Mouse (Mus musculus): ENCODE measurements at regions not wholly inside any gene's neighbourhood (a gene's known extent, or its start where the extent isn't known, plus 50 kb on each side); places are given as distances from the start of the nearest gene placed in this dataset.

DNA sequence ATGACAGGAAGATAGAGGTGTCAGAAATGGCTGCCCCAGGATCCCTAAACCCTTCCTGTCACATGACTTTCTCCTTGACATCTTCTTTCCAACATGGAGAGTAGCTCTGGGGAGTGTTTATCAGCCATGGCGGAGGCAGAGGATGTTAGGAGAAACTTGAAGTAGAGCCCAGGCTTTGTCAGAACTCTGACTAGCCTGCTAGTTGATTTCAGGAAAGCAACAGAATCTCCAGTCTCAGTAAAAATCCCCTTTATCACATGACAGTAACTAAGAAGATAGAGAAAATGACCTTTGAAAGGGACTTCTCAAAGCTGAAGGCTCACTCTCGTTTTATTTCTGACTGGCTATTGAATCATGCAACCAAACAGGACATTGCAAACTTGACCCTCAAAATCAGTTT is 76.3 kb upstream of the Glrp1 start:
- ATAC-seq (replicated peaks in 1 of 2; ENCODE audit: insufficient read depth in 1 of 2, low FRiP score in 2 of 2, low TSS enrichment in 1 of 2, low read depth in 1 of 2, poor library complexity in 2 of 2, severe bottlenecking in 2 of 2) = no peak

DNA sequence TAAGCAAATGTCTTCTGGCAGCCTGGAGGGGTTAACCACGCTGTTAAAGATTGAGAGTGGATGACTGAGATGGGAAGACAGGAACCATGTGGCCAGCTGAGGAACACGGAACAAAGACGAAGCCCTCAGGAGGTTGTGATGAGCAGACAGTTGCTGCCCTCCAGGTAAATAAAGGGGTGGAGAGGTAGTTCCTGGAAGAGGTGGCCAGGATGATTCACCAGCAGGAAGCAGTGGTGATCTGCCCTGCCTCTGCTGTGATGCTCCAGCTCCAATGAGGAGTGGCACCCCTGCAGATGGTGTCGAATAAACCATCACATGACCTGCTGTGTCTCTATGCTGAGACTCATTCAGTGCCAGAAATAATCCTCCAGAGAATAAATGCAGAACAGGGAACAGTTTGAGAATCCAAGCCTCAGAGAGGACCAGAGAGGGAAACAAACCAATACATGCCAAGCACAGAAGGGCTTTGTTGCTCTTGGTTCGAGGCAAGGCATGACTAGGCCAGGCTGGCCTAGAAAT is 74.7 kb upstream of the Glrp1 start:
- no peak for ATAC-seq (replicated peaks in 1 of 2; ENCODE audit: insufficient read depth in 1 of 2, low FRiP score in 2 of 2, low TSS enrichment in 1 of 2, low read depth in 1 of 2, poor library complexity in 2 of 2, severe bottlenecking in 2 of 2)

DNA sequence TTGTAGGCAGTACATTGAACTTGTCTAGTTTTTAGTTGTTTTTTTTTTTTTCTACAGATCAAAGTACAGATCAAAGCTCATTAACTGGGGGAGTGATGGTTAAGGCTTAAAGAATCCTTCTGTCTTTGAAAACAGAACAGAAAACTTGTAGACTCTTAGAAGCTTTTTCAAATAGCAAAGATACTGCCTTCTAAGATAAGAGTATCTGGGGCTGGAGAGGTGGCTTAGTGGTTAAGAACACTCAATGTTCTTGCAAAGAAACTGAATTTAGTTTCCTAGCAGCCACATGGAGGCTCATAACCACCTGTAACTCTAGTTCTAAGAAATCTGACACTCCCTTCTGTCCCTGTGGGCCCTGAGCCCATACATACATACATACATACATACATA is 68.4 kb upstream of the Glrp1 start:
- ATAC-seq (replicated peaks in 1 of 2; ENCODE audit: insufficient read depth in 1 of 2, low FRiP score in 2 of 2, low TSS enrichment in 1 of 2, low read depth in 1 of 2, poor library complexity in 2 of 2, severe bottlenecking in 2 of 2) = no peak

DNA sequence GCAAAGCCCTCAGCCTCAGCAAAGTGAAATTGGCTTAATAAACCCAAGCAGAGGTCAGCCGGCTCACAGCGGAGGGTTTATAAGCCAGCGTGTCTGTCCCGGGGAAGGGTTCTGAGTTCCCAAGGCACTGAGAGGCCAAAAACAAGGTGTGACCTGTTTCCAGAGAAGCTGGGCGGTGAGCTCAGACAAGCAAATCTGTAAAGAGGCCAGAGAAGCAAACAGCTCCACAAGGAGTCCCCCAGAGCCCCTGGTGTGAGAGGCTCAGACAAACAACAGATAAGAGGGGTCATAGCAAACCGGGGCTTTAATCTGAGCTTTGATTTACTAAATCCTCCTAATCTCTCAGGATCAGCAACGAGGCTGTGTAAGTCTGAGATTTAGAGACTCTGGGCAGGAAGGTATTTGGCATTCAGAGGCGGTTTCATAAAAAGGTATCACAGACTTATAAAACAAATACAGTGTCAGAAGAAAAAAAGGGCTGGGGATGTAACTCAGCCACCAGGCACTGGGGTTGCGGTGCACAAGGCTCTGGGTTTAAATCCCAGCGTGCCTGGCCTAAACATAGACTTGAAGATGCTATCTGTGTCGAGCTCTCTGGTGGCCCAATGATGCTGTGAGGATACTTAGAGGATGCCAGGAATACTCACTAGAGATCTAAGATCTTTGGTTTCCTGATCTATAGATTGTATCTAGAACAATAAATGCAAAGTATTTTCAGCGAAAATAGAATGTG is 67.8 kb upstream of the Glrp1 start:
- ATAC-seq (replicated peaks in 1 of 2; ENCODE audit: insufficient read depth in 1 of 2, low FRiP score in 2 of 2, low TSS enrichment in 1 of 2, low read depth in 1 of 2, poor library complexity in 2 of 2, severe bottlenecking in 2 of 2) = no peak

DNA sequence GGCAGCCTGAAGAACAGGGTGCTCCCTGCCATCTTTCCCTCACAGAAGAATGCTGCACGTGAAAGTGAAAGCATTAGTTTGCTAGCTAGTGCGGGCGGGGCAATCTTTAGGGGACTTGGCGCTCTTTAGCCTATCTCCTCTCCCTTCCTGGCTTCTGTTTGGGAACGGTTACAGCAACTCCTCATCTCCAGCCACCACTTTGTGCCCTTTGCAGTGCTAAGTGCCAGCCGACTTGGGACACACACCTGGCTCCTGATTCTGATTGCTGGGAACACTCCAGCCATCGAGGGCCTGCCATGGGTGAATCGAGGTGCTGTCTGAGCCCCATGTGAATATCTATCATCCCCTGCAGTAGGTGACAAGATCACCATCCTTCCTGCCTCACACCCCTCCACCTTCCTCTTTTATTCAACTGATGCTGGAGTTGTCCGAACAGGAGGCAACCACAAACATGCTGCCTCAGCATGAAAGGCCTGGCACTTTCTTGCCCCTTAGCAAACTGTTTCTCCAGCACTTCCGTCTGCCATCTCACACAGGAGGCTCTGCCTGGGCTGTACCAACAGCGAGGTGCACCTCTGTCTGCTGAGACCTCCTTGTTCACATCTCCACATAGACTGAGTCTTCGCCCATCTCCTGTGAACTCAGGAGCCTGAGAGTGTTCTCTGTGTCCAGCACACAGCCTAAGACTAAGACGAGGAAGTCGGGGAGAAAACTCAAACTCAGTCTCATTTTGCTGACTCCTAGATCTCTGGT is 66.2 kb upstream of the Glrp1 start:
- peak; percentile 71 to 76 for ATAC-seq (replicated peaks in 1 of 2; ENCODE audit: insufficient read depth in 1 of 2, low FRiP score in 2 of 2, low TSS enrichment in 1 of 2, low read depth in 1 of 2, poor library complexity in 2 of 2, severe bottlenecking in 2 of 2)

DNA sequence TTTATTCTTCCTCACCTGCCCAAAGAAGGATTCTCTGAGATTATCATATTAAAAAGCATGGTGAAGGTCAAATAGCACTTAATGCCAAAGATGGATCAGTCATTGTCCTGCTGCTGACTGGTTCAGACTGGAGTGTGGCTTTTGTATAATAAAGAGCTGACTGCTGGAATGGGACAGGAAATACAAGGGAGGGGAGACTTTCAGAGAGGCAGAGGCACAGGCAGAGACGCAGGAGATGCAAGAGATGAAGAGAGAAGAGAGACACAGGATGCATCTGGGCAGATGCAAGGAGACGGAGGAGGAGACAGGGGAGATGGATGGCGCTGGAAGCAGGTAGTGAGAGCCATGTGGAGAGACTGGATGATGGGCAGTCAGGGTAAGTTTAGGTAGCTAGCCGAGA is 65.4 kb upstream of the Glrp1 start:
- no peak for ATAC-seq (replicated peaks in 1 of 2; ENCODE audit: insufficient read depth in 1 of 2, low FRiP score in 2 of 2, low TSS enrichment in 1 of 2, low read depth in 1 of 2, poor library complexity in 2 of 2, severe bottlenecking in 2 of 2)

DNA sequence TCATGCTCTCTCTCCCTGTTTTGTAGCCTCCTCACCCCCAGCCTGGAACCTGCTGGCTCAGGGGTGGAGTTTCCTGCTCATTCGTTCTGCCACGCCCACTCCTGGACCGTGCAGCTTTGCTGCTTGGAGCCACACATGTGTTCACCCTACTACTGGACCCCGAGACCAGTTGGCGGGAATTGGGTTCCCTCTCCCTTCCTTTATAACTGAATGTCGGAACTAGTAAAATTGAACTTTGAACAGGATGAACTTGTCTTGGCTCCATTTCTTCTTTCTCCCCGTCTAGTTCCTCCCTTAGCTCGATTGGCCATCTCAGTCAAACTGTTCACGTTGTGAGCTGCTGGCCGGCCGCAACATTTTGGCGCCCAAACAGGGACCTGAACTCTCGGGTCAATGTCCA is 62.3 kb upstream of the Glrp1 start:
- no peak for ATAC-seq (replicated peaks in 1 of 2; ENCODE audit: insufficient read depth in 1 of 2, low FRiP score in 2 of 2, low TSS enrichment in 1 of 2, low read depth in 1 of 2, poor library complexity in 2 of 2, severe bottlenecking in 2 of 2)

DNA sequence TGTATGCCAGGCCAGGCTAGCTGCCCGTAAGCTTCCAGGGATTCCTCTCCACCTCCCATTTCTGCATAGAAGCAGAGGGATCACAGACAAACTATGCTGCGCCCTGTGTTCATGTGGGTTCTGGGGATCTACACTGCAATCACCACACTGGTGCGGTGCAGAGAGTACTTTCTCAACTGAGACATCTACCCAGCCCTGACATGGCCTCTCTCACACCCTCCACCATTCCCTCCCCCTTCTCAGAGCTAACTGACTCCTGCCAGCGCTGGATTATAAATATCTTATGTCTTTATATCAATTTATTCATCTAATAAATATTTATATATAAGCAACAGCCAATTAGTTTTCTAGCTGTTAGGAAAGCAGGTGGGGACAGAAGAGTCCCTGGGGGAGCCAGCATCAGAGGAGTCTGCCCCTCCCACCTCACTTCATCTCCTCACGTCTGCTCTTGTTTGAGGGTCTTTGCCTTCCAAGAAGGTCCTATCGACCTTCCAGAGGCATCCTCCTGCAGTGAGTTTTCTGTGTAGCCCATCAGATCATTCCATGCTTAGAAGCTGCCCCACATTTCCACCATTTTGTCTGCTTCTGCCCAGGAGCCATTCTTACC is 58.7 kb upstream of the Glrp1 start:
- ATAC-seq (replicated peaks in 1 of 2; ENCODE audit: insufficient read depth in 1 of 2, low FRiP score in 2 of 2, low TSS enrichment in 1 of 2, low read depth in 1 of 2, poor library complexity in 2 of 2, severe bottlenecking in 2 of 2) = no peak

DNA sequence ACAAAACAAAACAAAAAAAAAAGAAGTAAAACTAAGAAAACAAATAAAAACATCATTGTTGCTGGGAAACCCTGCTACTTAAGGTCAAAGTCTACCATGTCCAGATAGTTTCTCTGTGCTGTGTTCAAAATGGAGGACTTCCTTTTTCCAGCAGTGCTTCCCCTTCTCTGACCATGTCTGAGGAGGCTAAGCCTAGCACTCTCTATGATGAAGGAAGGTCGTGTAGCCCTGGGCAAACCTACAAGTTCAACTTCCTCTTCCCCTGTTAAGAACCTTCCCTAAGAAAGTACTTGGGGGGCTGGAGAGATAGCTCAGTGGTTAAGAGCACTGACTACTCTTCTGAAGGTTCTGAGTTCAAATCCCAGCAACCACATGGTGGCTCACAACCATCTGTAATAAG is 57.3 kb upstream of the Glrp1 start:
- peak in 1 of 2 experiments; percentile 56; a peak in 1 of 4 replicates for ATAC-seq (replicated peaks in 1 of 2; ENCODE audit: insufficient read depth in 1 of 2, low FRiP score in 2 of 2, low TSS enrichment in 1 of 2, low read depth in 1 of 2, poor library complexity in 2 of 2, severe bottlenecking in 2 of 2)

DNA sequence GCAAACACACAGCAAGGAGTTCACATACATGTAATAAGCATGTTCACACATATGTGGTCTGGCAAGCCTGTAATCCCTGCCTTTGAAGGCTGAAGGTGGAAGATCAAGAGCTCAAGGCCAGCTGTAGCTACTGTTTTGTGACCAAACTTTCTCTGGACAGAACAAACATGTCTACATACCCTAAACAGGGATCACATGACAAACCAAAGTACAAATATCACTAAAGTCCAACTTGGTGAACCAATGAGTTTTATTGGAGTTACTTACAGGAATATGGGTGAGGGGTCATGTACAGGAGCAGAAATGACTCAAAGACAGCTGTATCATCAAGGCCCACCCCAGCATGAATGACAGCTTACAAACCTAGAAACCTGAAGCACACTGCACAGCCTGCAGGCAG is 56.6 kb upstream of the Glrp1 start:
- no peak for ATAC-seq (replicated peaks in 1 of 2; ENCODE audit: insufficient read depth in 1 of 2, low FRiP score in 2 of 2, low TSS enrichment in 1 of 2, low read depth in 1 of 2, poor library complexity in 2 of 2, severe bottlenecking in 2 of 2)

DNA sequence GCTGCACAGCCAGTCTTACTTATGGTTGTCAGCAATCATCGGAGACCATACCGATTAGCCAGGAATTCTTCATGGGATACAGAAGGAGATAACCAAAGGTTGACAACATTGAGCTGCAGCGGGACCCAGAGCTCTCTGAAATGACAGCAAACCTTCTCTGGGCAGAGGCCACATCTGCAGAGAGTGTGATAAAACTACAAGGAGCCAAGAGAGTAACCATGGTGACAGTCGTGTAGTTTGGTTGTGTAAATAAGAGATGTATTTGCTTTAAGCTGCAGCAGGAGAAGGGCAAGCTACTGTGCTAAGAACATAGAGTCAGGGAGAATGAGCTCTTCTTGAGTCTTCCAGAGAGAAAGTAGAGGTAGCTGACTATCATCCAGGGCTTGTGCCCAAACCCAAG is 55.0 kb upstream of the Glrp1 start:
- ATAC-seq (replicated peaks in 1 of 2; ENCODE audit: insufficient read depth in 1 of 2, low FRiP score in 2 of 2, low TSS enrichment in 1 of 2, low read depth in 1 of 2, poor library complexity in 2 of 2, severe bottlenecking in 2 of 2) = no peak

DNA sequence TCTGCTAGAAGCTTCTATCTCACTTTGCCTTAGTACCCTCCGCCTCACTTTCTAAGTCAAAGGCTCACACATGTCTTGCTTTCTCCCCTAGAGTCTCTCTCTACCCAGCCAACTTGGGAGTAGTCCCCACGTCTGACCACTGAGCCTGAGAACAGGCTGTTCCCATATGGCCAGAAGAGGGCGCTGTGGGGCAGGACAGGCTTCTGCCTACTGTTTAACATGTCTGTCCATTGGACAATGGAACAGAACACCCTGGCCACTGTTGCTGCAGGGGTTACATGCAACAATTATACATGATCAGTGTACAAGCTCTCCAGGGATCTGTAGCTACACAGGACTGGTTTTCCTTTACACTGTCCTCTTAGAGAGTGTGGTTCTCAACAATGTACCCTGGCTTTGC is 52.5 kb upstream of the Glrp1 start:
- ATAC-seq (replicated peaks in 1 of 2; ENCODE audit: insufficient read depth in 1 of 2, low FRiP score in 2 of 2, low TSS enrichment in 1 of 2, low read depth in 1 of 2, poor library complexity in 2 of 2, severe bottlenecking in 2 of 2) = peak; percentile 74 to 95; a peak in 3 of 4 replicates

DNA sequence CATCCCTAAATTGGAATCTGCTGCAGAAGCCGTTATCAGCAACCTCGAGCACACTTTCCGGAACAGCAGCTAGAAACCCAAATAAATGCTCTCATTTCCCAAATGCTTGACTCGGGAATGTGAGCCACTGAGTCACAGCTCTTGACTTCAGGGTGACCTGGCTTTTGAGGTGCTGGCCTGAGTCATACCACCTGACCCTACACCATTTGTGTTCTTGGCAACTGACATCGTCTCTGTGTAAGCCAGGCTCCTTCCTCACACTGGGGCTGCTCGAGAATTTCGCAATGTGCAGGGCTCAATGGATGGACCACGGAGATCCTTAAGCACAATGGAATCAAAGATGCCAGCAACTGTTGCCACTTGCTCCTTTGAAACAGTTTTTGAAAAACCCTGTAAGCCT is 50.9 kb upstream of the Glrp1 start:
- no peak for ATAC-seq (replicated peaks in 1 of 2; ENCODE audit: insufficient read depth in 1 of 2, low FRiP score in 2 of 2, low TSS enrichment in 1 of 2, low read depth in 1 of 2, poor library complexity in 2 of 2, severe bottlenecking in 2 of 2)
